ENCODE assay signal across 8 mouse cellular contexts in genomic region chr5:68252671-68253070, GRCm38 (mm10).
DNase-seq lines count a peak whose midpoint lies in the region; ATAC-seq and TF ChIP-seq lines count a peak whose summit lies in the region.

No protein-coding gene starts in this region.

- 13% methylated on average over 8 of the region's 8 CpGs for WGBS in forebrain, postnatal 0 days
- WGBS in kidney, adult 2 months, result 10% methylated on average over 8 of the region's 8 CpGs
- 21% methylated on average over 8 of the region's 8 CpGs for WGBS in neural tube, embryonic 11.5 days

- no peak overlapping the region for H3K27ac ChIP-seq in forebrain, postnatal 0 days (ENCODE audit: low read depth, low read length)
- H3K27ac ChIP-seq in kidney, adult 2 months (ENCODE audit: insufficient read depth, low read depth, low read length), result no peak overlapping the region
- no peak overlapping the region for H3K27ac ChIP-seq in neural tube, embryonic 11.5 days (ENCODE audit: low read depth, low read length)

- H3K4me3 ChIP-seq in forebrain, postnatal 0 days (ENCODE audit: low read depth, low read length), result no peak overlapping the region
- no peak overlapping the region for H3K4me3 ChIP-seq in kidney, adult 2 months (ENCODE audit: insufficient read depth, low read depth, low read length)
- no peak overlapping the region for H3K4me3 ChIP-seq in neural tube, embryonic 11.5 days (ENCODE audit: low read depth, low read length)

- no peaks in the 10 kb centered on the region for H3K9me3 ChIP-seq in forebrain, postnatal 0 days (ENCODE audit: low read length)
- no peaks in the 10 kb centered on the region for H3K9me3 ChIP-seq in neural tube, embryonic 11.5 days (ENCODE audit: control insufficient read depth, low read length)

- TF ChIP-seq CTCF in forebrain, postnatal 0 days (IDR thresholded peaks at IDR 0.05; ENCODE audit: low read depth), result peak; percentile 83
- TF ChIP-seq CTCF in kidney, adult 2 months (conservative IDR thresholded peaks at IDR 0.05; ENCODE audit: insufficient read depth, insufficient read length, low read depth, low read length), result peak; percentile 51

- H3K9ac ChIP-seq in forebrain, postnatal 0 days, result no peak overlapping the region
- no peak overlapping the region for H3K9ac ChIP-seq in neural tube, embryonic 11.5 days (ENCODE audit: low read length)

- no peaks in the 10 kb centered on the region for H3K4me1 ChIP-seq in forebrain, postnatal 0 days (ENCODE audit: insufficient read depth)
- no peaks in the 10 kb centered on the region for H3K4me1 ChIP-seq in kidney, adult 2 months (ENCODE audit: control insufficient read depth, insufficient read depth, low read length)
- no peaks in the 10 kb centered on the region for H3K4me1 ChIP-seq in neural tube, embryonic 11.5 days (ENCODE audit: control insufficient read depth, insufficient read depth, low read length)

- intact Hi-C loops in left cerebral cortex, postnatal 36 days (cut with DNase I), result loop anchor here (2.0 to 5.0 kb wide), 2 partner anchors 1090 to 1268 kb away; partner anchors contain the start of gene Kctd8

- H3K36me3 ChIP-seq in forebrain, postnatal 0 days (ENCODE audit: insufficient read depth), result no peaks in the 10 kb centered on the region
- no peaks in the 10 kb centered on the region for H3K36me3 ChIP-seq in kidney, adult 2 months (ENCODE audit: control insufficient read depth, insufficient read depth, low read length)
- H3K36me3 ChIP-seq in neural tube, embryonic 11.5 days (ENCODE audit: control insufficient read depth, insufficient read depth, low read length), result no peaks in the 10 kb centered on the region

- ATAC-seq in forebrain, postnatal 0 days, result peak; percentile 69
- ATAC-seq in neural tube, embryonic 11.5 days (ENCODE audit: insufficient read depth, low FRiP score, low TSS enrichment), result peak; percentile 63; the same call in 1 of the 2 replicates
- no peak for ATAC-seq in erythroid progenitor cell, adult 5-6 weeks (replicated peaks; ENCODE audit: low FRiP score, poor library complexity, severe bottlenecking)

- H3K4me2 ChIP-seq in forebrain, postnatal 0 days (ENCODE audit: low read depth), result no peak overlapping the region
- H3K4me2 ChIP-seq in neural tube, embryonic 11.5 days (ENCODE audit: low read depth), result no peak overlapping the region

- DNase-seq in thymus, postnatal 14 days, result peak; percentile 3
- no peak for DNase-seq in thymus, postnatal 10 days (ENCODE audit: low spot score in 2 of 2)
- peak; percentile 82 to 88 for DNase-seq in cerebellum, adult 18-20 months
- DNase-seq in forebrain, postnatal 0 days, result peak; percentile 88
- DNase-seq in kidney, adult 2 months, result peak; percentile 59
- DNase-seq in left cerebral cortex, postnatal 36 days (ENCODE audit: low spot score in 2 of 2), result peak; percentile 43 to 55
- DNase-seq in neural tube, embryonic 11.5 days (ENCODE audit: low spot score), result peak; percentile 72

- TF ChIP-seq POLR2A in kidney, adult 2 months (IDR thresholded peaks at IDR 0.05; ENCODE audit: low read depth, low read length), result no peak

- H3K27me3 ChIP-seq in forebrain, postnatal 0 days (ENCODE audit: insufficient read depth, low read length), result no peaks in the 10 kb centered on the region
- H3K27me3 ChIP-seq in kidney, adult 2 months (replicated peaks; ENCODE audit: control insufficient read depth, insufficient read depth, low read length), result no peaks in the 10 kb centered on the region
- no peaks in the 10 kb centered on the region for H3K27me3 ChIP-seq in neural tube, embryonic 11.5 days (ENCODE audit: control insufficient read depth, insufficient read depth, low read length)

Comparison
In these comparisons a context has a peak if more than half of its experiments do, and no peak if none do; other contexts are left out.
1. DNase-seq: peak in thymus, postnatal 14 days (single experiment), cerebellum, adult 18-20 months (2 of 2), forebrain, postnatal 0 days (single experiment), kidney, adult 2 months (single experiment), left cerebral cortex, postnatal 36 days (2 of 2) and neural tube, embryonic 11.5 days (single experiment); none in thymus, postnatal 10 days (0 of 2).